Mouse (Mus musculus) right cerebral cortex, postnatal 25 days (tissue): Measurements from ENCODE around the gene Tmem219.
"Not testable (repeated sequence)": the region's sequence is repeated elsewhere in the genome, so short reads cannot be mapped to it uniquely, and the experiment has no call there.

ENCODE experiments used
- DNase-seq: peaks from one replicate; pipeline ENCODE4 v3.0.0; 2022

Gene Tmem219

DNA sequence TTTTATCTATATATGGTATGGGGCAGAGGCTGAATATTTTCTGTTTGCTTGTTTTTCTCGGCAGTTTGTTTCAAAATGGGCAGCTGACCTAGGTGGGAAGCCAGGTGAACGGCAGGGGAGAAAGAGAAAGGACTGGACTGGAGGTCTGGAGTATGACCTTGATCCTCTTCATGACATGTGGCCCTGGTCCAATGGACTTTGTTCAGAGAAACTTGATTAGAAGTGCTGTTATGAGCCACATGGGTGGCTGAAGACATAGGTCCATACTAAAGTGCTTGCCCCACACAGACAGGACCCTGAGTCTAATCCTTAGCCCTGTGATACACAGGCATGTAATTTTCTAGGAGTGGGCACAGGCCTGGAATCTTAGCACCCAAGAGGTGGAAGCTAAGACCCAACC is 1.2 kb downstream of the Tmem219 start:
- DNase-seq: no peak

- DNase-seq: no peak
These were observed 2.7 kb downstream of the Tmem219 start for GRCm38 (mm10) chr7:126919973-126920372.

- not testable (repeated sequence) for DNase-seq
These were observed 4.4 kb downstream of the Tmem219 start for GRCm38 (mm10) chr7:126918356-126918755.

DNA sequence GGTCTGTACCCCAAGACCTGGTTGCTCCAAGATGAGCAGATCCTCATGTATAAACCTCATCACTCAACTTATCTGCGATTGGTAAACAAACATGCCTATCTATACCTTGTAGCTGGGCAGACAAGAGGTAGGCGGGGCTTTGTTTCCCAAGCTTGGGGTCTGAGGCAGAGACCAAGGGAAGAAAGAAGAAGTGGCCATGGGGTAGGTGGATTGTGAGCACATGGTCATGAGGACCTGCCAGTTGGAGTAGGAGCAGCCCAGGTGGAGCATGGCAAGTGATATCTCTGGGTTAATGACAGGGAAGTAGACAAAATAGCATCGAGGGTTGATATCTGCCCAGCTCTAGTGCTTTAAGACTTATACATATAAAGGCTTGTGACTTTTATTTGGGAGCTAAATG is 7.9 kb downstream of the Tmem219 start:
- DNase-seq: no peak

GRCm38 (mm10) chr7:126905590-126905989 is 17.1 kb downstream of the Tmem219 start:
- no peak for DNase-seq

- DNase-seq: not testable (repeated sequence)
These were observed 22.9 kb downstream of the Tmem219 start for GRCm38 (mm10) chr7:126899781-126900180.

- peak; percentile 93 for DNase-seq
These were observed 24.4 kb downstream of the Tmem219 start for GRCm38 (mm10) chr7:126898102-126898990.

DNA sequence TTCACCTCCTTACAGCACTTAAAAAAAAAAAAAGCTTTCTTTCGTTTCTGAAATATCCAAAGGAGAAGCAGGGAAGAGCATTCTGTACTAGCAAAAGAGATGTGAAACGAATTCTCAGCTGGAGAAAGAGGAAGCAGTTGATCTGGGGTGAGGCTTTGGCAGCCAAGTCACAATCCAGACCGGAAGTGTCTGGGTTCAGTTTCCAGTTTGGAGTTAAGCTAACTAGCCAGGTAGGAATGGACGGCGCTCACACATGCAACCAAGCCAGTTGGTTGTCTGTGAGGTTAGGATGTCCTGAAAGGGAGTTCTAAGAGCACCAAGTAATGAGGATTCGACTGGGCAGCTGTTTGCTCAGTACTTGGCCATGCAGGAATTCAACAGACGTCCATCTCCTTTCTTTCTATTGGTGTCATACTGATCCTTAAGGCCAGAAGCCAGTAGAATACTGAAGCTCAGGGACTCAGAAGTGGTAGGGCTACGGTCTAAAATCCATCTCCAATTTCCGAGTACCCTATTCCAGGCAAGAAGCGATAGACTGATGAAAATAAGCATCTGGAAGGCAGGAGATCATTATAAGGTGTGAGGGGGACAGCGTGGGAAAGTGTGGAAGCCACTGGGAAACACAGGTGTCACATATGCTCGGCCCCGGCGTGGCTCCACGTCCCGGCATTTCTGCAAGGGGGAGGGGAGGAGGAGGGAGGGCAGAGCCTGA is 25.2 kb downstream of the Tmem219 start:
- peak; percentile 19 for DNase-seq

- no peak for DNase-seq
These were observed 25.8 kb downstream of the Tmem219 start for GRCm38 (mm10) chr7:126896912-126897311.

GRCm38 (mm10) chr7:126888852-126889251 is 33.9 kb downstream of the Tmem219 start:
- DNase-seq: no peak

GRCm38 (mm10) chr7:126887281-126887680 is 35.4 kb downstream of the Tmem219 start:
- no peak for DNase-seq

DNA sequence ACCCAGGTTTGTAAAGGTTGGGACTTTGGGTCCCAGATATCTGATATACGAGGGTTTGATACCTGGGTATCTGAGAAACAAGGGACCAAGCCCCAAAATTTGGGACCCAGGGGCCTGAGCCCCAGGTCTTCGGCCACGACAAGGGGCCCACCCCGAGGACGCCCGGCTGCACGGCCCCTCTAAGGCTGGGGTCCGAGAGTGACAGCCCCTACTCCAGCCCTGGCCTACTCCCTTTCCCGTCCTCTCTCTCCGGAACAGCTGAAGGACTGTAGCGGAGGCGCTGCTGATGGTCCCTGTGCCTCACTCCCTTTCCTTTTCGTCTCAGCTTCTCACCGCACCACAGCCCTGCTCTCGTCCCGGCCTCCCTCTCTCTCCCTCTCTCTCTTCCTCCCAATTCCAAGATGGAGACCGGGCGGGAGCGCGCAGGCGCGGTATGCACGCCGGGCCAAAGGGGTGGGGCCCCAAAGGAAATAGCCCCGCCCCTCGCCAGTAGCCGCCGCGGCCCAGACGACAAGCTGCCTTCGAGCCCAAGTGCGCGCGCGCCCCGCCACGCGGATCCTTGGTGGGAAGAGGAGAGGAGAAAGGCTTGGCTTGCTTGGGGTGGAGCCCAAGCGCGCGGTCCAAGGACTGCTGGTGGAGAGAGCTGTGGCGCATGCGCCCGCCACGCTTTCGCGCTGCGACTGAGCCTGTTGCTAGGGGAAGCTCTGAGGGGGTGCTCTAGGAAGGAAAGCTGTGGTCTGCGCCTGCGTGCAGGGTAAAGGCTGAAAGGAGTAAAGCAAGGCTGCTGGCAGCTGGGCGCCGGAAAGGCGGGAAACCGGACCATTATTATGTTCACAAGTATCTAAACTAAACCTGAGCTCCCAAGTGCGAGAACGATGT is 38.2 kb downstream of the Tmem219 start, which contains the start of gene Taok2:
Gene Taok2 (minus strand): TSS at position 418 of the 879 bp plus-strand sequence.
- DNase-seq: peak; percentile 99

DNA sequence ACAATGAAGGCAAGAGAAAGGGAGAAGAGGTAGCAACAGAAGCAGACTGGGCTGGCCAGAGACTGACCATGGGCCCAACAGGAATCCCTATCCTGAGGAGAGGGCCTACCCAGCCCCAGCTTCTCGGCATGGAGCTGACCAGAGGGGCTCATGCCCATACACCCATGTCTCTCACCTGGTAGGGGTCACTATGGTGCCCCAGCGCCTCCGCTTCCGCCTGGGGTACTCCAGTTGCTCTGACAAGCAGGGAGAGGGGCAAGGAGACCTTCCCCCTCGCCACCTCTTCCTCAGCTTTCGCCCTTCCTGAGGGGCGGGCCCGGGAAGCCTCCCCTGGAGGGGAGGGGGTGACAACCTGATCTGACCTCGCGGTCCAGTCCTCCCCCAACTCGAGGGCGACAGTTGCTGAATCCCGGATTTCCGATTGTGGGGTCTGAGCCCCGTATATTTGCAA is 39.0 kb downstream of the Tmem219 start:
- DNase-seq: no peak

DNA sequence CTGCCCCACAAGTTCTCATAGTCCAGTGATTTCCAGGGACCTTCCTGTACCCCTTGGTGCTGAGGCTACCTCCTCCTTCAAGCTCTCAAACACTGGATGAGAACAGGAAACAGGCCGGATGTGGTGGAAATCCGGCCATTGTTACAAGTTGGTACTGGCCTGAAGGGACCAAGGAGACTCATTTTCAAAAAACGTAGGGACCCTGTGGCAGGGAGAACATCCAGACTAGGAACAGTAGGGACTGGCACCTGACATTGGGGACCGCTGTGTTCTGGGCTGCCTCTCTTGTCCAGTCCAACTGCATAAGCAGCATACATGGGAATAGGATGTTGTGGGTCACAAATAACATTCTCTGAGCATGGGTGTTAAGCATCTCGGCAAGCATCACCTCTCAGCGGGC is 41.7 kb downstream of the Tmem219 start:
- DNase-seq: no peak

DNA sequence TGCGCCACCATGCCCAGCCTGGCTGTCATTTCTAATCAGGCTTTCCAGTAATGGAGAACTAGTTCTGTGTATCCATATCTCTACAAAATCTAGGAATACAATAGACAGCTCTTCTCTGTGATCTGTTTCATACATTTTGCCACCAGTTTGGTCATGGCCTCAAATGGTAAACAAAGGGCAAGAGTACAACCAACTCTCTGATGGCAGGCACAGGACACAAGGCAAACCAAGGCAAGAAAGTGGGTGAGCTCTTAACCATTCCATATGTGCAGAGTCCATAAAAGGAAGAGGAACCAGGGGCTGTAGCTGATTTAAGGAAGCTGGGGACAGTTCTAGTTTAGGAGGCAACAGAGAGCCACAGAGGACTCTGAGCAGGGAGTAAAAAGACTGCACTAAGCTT is 45.5 kb downstream of the Tmem219 start:
- no peak for DNase-seq

DNA sequence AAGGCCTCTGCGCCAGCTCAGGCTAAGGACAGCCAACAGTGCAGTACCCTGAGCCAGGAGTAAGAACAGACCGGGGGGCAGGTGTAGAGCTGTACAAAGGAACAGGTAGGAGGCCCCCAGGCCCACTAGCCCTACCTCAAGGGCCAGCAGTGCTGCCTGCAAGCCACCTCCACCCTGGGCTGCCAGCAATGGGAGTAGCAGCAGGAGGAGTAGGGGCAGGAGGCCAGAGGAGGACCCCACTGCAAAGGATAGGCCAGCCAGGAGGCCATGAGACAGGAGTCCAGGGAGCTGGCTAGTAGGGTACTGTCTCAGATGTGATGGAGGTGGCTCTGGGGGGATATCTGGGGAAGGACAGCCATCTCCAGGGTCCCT is 52.2 kb downstream of the Tmem219 start:
- no peak for DNase-seq

GRCm38 (mm10) chr7:126869780-126870519 is 52.8 kb downstream of the Tmem219 start:
- no peak for DNase-seq

DNA sequence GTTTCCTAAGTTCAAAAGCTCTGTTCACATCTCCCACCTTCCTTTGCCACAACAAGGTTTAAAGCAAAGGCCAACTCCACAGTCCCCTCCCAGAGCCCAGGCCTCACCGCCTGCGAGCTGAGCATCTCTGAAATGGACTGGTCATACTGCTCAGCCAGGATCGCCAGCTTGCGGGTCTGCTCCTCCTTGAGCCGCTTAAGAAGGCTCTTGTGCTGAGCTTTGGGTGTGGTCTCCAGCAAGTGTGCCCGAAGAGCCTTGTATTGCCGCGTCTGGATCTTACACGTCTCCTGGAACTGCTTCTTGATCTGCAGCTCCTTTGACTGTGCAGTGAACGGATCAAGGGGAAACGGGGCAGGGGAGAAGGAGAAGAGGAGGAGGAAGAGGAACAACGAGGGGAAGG is 54.7 kb downstream of the Tmem219 start:
- no peak for DNase-seq

- DNase-seq: no peak
These were observed 55.2 kb downstream of the Tmem219 start for GRCm38 (mm10) chr7:126867534-126867933.

DNA sequence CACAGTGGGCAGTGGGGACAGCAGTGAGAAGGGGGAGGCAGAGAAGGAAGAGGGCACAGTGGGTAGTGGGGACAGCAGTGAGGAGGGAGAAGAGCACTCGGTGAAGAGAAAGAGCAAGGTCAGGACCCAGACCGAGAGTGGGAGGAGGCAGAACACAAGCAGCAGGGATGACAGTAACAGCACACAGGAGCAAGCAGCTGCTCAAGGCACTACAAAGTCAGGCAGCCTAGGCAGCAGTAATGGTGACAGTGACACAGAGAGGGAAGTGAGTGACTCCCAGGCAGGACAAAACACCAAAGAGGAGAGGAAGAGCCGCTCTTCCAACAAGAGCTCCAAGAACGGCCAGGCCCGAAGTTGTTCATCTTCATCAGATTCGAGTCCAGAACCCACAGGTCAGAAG is 58.9 kb downstream of the Tmem219 start:
- DNase-seq: no peak

- DNase-seq: peak; percentile 92
These were observed 60.5 kb downstream of the Tmem219 start, which contains the start of gene Ino80e for GRCm38 (mm10) chr7:126862147-126862784. Gene Ino80e (minus strand): TSS chr7:126862377.
